Mouse (Mus musculus) adrenal gland, postnatal 14 days (tissue): ENCODE results near the gene Kars. TPM values are rescaled to one million over a fixed set of nuclear protein-coding genes. Genes with fewer than 3 reads are reported as not detected.

Source experiments
- DNase-seq: peaks from one replicate; pipeline ENCODE4 v3.0.0; 2021; ENCODE audit warnings: mixed read lengths
- total RNA-seq: library from RNA; stranded (reverse); gene quantifications from 2 replicates; pipeline ENCODE4 v1.2.3, GENCODE M21; 2021

Gene Kars
- total RNA-seq, 1 experiment from 2014 or later, result 108 TPM

DNA sequence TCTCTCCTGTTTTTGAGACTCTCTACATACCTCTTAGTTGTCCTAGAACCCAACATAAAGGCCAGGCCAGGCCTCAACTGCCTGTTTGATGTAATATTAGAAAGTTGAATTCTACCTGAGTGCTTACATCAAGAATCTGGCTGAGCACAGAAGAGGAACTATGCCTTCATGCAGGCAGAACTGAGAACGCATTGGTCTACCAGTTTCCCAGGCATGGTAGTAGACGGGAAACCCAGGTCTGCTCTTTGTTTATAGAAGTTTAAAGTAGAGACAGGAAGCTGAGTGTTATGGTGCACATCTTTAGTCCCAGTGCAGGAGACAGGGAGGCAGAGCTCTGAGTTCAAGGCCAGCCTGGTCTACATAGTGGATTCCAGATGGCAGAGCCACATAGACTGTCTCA is 64.0 kb downstream of the Kars start:
- no peak for DNase-seq

- no peak for DNase-seq
These were observed 67.6 kb downstream of the Kars start for GRCm38 (mm10) chr8:111943544-111943943.

Other genes starting within 250 kb of the Kars start
- gene Cfdp1, start 157.0 kb downstream of the Kars start, total RNA-seq, result 82.4 and 83.1 TPM in 2 replicates
- gene Tmem170, start 134.6 kb downstream of the Kars start, total RNA-seq, result 5.8 and 6.5 TPM in 2 replicates
- gene Chst5, start 100.9 kb downstream of the Kars start, total RNA-seq, result not detected in 2 replicates
- 5.3 and 5.5 TPM in 2 replicates for gene Tmem231, start 77.4 kb downstream of the Kars start, total RNA-seq
- gene Gabarapl2, start 70.6 kb downstream of the Kars start, total RNA-seq, result 124 and 128 TPM in 2 replicates
- 3.1 and 4.1 TPM in 2 replicates for gene Adat1, start 19.0 kb downstream of the Kars start, total RNA-seq
- 15.7 and 17.5 TPM in 2 replicates for gene Terf2ip, start 75 bp upstream of the Kars start, total RNA-seq
- gene Gm6793, start 3.7 kb upstream of the Kars start, total RNA-seq, result 0.23 TPM in 1 of 2 replicates, not detected in the other